In genomic region chr4:145580333-145580732, GRCm38 (mm10) we compare ENCODE assay signal across 1 mouse cellular context. TPM values are rescaled to one million over a fixed set of nuclear protein-coding genes. Genes with fewer than 3 reads are reported as not detected.
"Had no signal": no experiment of that assay in that cellular context is flagged by ENCODE, and none has a peak within 500 bp of the region (broad histone marks: within the 10 kb centered on the region; RNA-seq: fewer than 3 reads in every experiment).

No protein-coding gene starts in this region.

RNA-seq across cellular contexts. Expression of gene Gm13212, which starts 4.6 kb away (rescaled TPM):
- total RNA-seq: hindbrain, postnatal 0 days had no signal
